Mouse (Mus musculus): Measurements from ENCODE around the gene Spag9. TPM values are rescaled to one million over a fixed set of nuclear protein-coding genes. Genes with fewer than 3 reads are reported as not detected.
"Not testable (repeated sequence)": the region's sequence is repeated elsewhere in the genome, so short reads cannot be mapped to it uniquely, and the experiment has no call there.

Gene Spag9
- total RNA-seq, 2 experiments from 2014 or later: 232 to 235 TPM

DNA sequence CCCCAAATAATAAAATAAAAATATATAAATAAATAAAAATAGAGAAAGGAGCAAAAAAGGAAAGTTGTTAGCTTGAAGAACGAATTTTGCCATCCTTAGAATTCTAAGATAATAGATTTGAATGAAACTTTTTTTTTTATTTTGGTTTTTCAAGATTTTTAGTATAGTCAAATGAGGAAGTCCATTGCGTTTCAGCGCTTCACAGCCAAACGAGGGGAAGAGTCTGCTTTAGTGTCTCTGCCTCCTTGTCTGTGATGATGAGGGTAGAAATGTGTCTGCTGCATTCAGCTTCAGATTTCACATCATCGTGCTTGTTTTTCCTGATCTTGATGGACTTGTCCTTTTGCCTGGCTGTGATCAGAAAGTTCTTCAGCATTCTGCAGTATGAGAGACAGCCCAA is 10.6 kb upstream of the Spag9 start:
- DNase-seq: no peak
- intact Hi-C loops (cut with DNase I): no loop called here

DNA sequence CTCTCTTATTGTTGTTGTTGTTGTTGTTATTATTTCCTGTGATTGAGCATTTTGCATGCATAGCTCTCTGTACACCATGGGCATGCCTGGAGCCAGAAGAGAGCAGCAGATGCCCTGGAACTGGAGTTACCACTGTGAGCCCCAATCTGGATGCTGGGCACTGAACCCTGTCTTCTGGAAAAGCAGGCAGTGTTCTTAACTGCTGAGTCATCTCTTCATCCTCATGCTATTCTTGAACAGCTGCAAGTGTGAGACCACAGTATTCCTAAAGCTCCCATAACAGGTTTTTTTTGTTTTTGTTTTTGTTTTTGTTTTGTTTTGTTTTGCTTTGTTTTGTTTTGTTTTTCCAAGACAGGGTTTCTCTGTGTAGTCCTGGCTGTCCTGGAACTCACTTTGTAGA is 9.6 kb upstream of the Spag9 start:
- DNase-seq: no peak

DNA sequence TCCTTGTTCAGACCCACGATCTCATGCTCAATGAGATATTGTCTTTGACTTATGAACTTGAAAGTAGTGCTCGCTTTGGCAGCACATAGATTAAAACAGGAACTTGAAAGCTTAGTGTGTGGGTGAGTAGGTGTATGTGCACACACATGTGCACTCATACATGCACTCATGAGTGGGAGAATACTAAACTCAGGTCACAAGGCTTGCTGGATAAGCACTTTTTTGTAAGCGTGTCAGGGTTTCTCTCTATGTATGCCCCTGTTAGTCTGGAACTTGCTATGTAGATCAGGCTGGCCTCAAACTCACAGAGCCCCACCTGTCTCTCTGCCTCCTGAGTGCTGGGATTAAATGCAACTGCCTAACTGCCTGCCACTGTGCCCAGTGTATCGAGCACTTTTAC is 8.9 kb upstream of the Spag9 start:
- intact Hi-C loops (cut with DNase I): no loop called here
- no peak for DNase-seq

More for the DNA sequence above, 9.6 kb upstream of the Spag9 start:
- intact Hi-C loops (cut with DNase I): no loop called here

DNA sequence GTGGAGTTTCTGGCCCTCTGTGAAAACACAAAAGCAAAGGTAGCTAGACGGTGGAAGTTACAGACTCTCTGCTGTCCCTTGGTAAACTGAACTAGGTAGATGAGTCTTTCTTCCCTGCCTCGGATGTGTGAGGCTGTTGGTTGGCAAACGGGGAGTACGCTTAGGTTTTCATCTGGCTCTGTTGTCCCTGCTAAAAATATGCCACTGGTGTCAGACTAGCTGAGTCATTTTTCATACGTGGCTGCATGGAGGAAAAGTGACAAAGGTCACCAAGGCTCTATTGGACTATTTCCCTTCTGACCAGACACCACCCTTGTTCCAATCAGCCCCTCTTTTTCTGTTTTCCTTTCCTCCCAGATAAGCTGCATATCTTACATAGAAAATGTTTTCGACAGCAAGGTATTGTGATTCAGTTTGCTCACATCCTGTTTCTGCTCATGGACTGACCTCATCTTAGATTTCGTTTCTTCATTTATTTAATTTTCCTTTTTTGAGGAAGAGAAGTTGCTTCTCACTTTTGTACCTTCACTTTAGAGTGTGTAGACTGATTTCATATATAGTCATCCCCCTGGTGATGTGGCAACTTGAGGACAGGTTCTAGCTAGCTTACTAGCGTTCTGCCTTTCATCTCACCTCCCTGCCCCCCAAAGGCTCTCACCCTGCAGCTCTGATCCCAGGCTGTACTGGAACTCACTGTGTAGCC is 8.1 kb upstream of the Spag9 start:
- no peak for DNase-seq
- intact Hi-C loops (cut with DNase I): no loop called here

DNA sequence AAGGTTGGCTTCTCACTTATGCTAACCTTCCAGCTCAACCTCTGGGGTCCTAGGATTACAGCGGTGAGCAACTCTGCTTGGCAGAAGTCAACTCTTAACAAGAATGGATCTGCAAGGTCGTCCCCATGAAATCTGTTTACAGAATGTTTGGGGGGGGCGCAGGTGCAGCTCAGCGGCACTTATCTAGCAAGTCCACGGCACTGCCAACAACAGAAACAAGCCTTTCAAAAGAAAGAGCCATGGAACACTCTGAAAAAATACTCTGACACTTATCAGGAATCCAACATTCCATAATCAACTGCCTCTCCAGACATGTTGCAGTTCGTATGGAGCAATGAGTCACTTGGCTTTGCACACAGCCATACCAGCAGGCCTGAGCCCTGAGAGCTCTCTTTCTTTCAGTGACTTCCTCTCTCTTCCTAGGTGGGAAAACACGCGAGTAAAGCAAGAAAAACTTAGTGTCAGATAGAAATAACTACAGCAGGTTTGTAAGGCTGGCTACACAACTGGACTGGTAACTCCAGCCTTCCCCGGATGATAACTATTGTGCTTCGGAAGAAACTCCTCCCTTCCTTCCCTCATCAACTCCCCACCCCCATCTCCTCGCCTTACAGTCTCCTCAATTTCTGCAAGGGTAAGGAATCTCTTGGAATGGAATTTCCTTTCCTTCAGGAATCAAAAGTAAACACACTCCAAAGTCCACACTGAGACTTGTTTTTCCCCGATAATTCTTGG is 7.4 kb upstream of the Spag9 start:
- no peak for DNase-seq
- intact Hi-C loops (cut with DNase I): no loop called here

DNA sequence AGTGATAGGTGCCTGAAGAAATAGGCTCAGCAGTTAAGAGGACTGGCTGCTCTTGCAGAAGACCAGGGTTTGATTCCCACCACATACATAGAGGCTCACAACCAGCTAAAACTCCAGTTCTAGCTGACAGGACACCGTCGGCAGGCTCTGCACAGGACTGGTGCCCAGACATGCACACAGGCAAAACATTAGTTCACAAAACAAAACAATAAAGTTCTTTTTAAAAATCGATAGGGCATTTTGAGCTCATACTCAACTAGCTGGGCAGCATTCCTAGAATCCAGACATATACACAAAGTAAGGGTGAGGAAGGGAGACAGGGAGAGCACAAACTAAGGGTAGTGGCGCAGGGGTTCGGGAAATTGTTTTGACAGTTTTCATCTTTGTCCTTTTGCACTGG is 1.4 kb upstream of the Spag9 start:
- intact Hi-C loops (cut with DNase I): no loop called here
- no peak for DNase-seq

DNA sequence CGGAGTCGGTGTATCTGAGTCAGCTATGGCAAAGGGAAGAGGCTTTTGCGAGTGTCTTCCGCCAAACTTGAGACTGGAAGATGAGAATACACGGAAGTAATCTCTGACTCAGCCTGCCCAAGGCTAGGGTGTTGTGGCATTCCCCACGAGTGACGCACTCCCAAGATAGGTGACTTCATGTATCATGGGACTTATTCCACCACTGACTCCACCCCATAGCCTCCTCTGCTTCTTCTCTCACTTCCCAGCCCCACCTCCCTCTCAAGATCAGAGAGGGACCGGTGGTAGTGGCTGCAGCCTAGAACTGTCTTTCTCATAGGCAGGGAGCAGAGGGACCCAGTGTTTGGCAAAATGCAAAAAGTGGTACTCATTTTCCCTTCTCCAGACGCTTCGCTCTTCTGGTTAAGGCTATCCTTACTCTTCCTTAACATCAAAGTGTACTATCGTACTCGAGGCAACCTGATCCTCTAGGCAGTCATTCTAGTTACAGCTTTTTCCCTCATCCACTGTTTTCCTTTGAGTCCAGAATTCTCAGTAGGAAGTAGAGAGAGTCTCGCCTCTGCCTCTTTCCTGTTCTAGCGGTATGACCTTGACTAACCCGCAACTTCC is 676 bp upstream of the Spag9 start:
- DNase-seq: peak; percentile 51
- intact Hi-C loops (cut with DNase I): no loop called here

DNA sequence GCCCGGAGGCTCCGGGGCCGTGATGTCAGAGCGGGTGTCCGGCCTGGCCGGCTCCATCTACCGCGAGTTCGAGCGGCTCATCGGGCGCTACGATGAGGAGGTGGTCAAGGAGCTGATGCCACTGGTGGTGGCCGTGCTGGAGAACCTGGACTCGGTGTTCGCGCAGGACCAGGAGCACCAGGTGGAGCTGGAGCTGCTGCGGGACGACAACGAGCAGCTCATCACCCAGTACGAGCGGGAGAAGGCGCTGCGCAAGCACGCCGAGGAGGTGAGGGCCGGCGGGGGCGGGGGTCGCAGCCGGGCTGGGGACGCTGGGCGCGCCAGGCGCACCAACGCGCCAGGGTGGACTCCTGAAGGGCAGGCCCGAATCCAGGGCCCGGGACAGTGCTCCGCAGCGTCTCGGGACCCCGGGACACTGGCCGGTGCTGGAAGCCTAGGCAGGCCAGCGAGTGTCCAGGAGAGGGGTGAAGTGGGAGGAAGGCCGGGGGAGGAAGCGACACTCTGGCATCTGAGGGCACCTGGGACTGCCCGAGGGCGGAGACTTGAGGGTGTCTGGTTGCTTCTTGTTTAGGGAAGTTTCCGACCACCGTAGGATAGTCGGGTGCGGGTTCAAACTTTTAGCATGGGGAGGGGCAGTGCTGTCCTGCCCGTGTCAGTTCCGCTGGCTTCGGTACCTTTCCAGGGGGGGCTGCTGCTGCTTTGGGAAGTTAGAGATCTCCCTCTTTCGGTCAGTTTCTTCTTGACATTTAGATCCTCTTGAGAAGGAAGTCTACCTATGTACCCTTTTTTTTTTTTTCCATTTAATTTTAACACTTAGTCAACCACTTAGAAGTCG is 632 bp downstream of the Spag9 start:
- intact Hi-C loops (cut with DNase I): no loop called here
- no peak for DNase-seq

DNA sequence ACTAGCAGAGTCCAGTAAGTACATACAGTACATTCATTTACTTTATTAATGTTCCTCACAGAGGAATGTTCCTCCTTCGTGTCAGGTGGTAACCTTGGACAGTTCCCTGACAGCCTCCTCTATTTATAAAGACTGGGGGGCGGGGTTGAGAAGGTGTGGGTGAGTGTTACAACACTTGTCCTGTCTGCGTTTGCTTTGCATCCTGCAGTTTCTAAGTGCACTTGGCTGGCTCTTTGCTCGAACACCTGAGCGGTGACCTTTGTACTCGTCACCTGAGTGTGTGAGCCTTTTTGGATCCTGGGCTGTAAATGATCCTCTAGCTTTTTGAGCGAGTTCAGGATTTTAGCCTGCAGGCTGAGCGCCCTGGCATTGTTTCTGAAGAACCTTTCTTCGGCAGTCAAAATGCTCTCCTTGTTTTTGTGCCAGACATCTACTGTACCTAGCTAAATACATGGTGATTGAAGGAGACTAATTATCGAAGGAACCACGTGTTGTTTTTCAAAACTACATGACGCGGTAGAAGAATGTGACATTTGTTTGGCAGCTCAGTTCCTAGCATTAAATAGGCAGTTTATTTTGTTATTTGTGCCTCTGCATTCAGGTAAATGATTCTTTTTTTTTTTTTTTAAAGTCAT is 1.4 kb downstream of the Spag9 start:
- intact Hi-C loops (cut with DNase I): no loop called here
- DNase-seq: peak; percentile 1

DNA sequence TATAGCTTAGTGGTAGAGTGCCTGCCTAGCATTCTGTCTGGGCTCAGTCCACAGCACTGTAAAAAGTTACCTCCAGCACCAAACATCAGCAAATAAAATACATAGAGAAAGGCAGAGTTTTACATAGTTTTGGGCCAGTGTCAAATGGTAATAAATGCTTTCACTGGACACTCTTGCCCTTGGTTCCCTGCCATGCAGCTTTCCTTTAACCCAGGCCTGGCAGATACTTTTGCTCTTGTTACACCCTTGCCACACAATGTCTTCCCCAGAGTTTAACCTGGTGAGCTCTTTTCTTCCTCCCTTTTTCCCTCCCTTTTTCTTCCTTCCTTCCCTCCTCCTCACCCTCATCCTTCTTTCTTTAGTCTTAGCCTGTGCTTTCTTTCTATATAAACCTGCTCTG is 3.4 kb downstream of the Spag9 start:
- no peak for DNase-seq
- intact Hi-C loops (cut with DNase I): no loop called here

DNA sequence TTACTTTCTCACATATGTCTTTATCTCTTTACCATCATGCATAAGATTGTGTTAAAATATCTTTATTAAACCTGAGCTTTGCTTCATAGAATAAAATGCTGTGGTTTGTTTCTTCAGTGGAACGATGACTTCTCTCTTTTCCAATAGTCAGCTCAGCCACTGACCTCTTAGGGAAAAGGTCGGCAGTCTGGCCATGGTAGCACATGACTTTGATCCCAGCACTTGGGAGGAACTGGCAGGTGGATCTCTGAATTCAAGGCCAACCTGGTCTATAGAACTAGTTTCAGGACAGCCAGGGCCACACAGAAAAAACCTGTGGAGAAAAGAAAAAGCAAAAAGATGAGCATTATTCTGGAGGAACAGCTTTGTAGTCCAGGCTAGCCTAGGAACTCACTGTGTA is 7.5 kb downstream of the Spag9 start:
- intact Hi-C loops (cut with DNase I): no loop called here
- no peak for DNase-seq

DNA sequence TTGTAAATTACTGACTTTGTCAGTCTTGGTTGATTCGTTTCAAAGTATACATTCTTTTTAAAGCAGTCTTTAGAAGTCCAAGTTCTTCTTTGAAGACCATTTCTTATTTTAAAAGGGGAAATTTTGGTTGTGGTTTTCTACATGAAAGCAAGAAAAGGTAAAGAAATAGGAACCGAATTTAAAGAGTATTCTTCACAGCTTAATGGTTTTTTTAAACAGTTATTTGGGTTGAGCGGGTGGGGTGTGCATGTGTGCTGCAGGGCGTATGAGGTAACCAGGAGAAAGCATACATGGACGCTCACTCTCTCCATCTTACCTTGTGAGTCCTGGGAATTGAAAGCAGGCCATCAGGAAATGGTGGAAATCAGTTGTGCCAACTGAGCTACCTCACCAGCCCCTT is 23.2 kb downstream of the Spag9 start:
- intact Hi-C loops (cut with DNase I): no loop called here
- DNase-seq: no peak

DNA sequence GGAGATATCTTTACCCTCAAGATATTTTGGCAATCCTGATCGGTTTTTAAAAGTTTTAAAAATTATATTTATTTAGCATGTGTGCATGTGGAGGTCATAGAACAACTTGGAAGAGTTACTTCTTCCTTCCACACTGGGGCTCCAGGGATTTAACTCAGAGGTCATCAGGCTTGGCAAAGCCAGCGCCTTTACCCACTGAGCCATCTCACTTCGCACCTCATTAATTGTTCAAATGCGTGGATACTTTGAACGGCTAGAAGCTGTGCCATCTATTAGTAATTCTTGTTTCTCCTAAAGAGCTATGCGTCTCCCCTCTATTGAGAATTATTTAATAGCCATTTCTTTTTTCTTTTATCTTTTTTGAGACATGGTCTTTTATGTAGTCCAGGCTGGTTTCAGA is 24.5 kb downstream of the Spag9 start:
- no peak for DNase-seq
- intact Hi-C loops (cut with DNase I): no loop called here

DNA sequence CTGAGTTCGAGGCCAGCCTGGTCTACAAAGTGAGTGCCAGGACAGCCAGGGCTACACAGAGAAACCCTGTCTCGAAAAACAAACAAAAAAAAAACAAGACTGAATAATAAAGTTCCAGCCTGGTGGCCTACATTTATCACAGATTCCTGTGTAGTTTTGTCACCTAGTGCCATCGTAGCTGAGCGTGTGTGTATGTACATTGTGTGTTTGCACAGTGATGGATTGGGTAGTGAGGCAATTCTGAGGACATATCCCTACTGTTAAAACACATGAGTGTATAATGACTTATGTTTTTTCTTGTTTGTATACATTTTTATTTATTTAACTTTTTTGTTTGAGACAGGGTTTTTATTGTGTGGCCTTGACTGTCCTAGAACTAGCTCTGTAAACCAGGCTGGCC is 30.4 kb downstream of the Spag9 start:
- no peak for DNase-seq
- intact Hi-C loops (cut with DNase I): no loop called here

DNA sequence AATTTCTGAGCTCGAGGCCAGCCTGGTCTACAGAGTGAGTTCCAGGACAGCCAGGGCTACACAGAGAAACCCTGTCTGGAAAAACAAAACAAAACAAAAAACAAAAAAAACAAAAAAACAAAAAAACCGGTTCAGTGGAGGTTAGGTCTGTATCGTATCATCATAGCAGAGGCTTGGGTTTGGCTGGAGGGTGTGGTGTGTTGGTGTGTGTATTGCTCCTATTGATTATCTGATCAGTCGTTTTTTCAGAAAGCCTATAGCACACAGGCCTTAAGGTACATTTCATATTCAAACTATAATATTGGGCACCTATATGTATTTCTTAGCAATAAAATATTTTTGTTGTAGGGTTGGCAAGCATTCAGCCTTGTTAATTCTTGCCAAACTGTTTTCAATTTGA is 36.2 kb downstream of the Spag9 start:
- no peak for DNase-seq
- intact Hi-C loops (cut with DNase I): no loop called here

DNA sequence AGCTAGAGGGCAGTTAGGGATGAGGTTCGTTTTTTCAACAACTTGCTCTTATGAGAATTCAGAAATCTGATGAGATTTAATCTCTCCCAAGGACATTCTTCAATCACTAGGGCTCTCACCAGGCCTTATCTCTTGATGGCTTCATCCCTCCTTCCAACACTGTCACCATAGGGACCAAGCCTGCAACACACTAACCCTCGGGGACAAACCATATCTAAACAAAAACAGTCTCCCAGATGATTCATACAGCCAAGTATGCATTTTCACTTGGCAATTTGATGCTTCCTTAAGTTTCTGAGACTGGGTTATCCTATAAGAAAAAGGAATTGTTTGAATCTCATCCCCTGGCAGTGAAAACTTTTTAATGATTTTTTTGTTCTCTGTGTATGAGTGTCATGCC is 37.1 kb downstream of the Spag9 start:
- DNase-seq: no peak
- intact Hi-C loops (cut with DNase I): no loop called here

DNA sequence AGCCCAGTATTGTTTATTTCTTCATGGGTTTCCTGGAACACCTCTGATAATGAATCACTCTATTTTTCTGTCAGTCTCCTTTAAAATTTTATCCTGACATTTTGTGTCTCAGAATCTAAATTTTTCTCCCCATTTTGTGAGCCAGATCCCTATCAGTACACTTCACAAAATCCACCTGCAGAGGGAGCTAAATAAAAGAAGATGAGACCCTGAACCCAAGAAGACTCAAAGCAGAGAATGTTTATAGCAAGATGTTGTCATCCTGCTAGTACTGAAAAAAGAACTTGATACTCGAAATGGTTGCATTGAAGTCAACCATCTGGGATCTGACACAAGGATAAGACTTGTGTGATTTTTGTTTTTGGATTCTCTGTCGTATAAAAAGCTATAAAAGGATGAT is 40.1 kb downstream of the Spag9 start:
- intact Hi-C loops (cut with DNase I): no loop called here
- no peak for DNase-seq

DNA sequence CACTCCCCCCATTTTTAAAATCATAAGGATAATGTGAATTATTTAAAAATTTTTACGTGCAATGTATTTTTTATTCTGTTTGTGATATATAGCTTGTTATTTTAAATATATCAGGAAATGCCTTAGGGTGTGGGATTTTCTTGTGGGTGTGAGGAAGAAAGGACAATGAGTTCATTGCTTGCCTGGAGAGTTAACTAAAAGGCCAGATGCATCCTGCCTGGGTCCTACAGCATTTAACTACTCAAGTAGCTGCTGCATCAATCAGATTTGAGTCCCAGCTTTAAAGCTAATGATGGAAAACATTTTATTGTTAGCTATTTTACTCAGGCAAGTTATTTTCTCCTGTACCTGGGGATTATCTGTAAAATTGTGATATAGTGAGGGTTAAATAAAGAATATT is 45.6 kb downstream of the Spag9 start:
- DNase-seq: no peak
- intact Hi-C loops (cut with DNase I): no loop called here

DNA sequence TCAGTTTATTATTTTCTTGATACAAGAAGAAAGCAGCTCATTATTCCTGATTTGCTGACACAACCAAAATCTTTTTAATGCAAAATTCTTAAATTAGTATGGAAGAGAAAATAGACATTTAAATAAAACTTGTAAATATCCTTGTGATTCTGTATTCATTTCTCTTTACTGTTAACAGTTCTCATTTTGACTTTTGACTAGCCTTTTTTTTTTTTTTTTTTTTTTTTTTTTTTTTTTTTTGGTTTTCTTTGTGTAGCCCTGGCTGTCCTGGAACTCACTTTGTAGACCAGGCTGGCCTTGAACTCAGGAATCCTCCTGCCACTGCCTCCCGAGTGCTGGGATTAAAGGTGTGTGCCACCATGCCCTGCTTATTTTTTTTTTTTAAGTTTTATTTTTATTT is 46.4 kb downstream of the Spag9 start:
- DNase-seq; intact Hi-C loops (cut with DNase I): not testable (repeated sequence)

DNA sequence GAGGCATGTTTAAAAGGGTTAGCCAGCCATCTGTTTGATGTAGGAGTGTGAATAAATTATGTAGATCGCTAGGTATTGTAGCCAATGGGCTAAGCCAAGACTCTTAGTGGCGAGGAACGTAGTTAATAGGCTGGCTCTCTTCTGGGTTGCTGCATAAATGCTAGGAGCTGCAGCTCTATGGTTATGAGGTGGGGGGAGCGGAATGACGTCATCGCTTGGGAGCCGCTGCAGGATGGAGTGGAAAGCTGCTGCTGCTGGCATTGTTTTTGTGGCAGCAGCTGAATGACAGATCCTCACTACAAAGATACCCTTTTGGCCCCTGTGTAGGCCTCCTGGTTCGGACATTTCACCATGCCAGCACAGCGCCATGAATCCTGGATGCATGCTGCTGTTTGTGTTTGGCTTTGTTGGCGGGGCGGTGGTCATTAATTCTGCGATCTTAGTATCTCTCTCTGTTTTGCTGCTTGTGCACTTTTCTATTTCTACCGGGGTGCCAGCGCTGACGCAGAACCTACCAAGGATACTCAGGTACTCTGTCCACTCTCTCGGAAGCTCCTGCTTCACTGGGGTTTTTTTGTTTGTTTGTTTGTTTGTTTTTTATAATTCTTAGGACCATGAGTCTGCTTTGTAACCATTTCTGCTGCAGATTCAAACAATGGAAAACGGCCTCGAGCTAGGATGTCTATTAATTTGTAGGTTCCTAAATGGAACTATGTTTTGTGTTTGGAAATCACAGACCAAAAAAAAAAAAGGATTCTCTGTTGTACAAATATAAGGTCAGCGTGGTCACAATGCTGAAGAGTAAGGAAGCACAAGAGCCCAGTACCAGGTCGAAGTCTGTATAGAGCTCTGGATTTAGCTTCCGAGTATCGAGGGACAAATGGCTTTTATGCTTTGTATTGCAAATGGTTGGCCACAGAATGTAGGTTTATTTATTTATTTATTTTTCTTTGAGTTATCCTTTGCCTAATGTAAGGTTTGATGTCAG is 48.4 kb downstream of the Spag9 start:
- intact Hi-C loops (cut with DNase I): no loop called here
- DNase-seq: peak; percentile 97

All from left cerebral cortex, postnatal 4 days (tissue).